Mouse (Mus musculus): ENCODE data around the gene Cdc42bpg. TPM values are rescaled to one million over a fixed set of nuclear protein-coding genes. Genes with fewer than 3 reads are reported as not detected.

The Cdc42bpg gene
- total and polyA plus RNA-seq, 2 experiments: 3.1 to 7.3 TPM

GRCm38 (mm10) chr19:6284502-6284901 is 21.8 kb upstream of the Cdc42bpg start:
- H3K27me3 ChIP-seq (ENCODE audit: control insufficient read depth, insufficient read depth, low read length): no peaks in the 10 kb centered on the region
- peak overlapping the region; percentile 8; the same call in 1 of the 2 replicates for H3K9ac ChIP-seq (ENCODE audit: low read depth, low read length)
- H3K79me2 ChIP-seq (ENCODE audit: control insufficient read depth, insufficient read depth, low read length): peaks cover 19% of the 10 kb centered on the region; the same call in 1 of the 2 replicates
- peaks cover 7% of the 10 kb centered on the region for H3K36me3 ChIP-seq (ENCODE audit: control insufficient read depth, insufficient read depth, low read length)
- H3K4me1 ChIP-seq (ENCODE audit: control insufficient read depth, insufficient read depth, low read length): peaks cover 24% of the 10 kb centered on the region
- 40% methylated on average over 12 of the region's 12 CpGs for whole genome bisulfite sequencing
- TF ChIP-seq POLR2A (IDR thresholded peaks at IDR 0.05; ENCODE audit: extremely low read depth, insufficient read depth, low read length) (no peak), CTCF (IDR thresholded peaks at IDR 0.05; ENCODE audit: low read depth, low read length) (no peak)
- DNase-seq (ENCODE audit: extremely low read depth, low read depth, low spot score): peak; percentile 74
- H3K4me3 ChIP-seq (ENCODE audit: insufficient read depth, low read depth, low read length): no peak overlapping the region
- H3K27ac ChIP-seq (replicated peaks; ENCODE audit: insufficient read depth, low read depth, low read length): peak overlapping the region; percentile 28

GRCm38 (mm10) chr19:6285226-6285625 is 21.0 kb upstream of the Cdc42bpg start:
- Histone ChIP-seq H3K27me3 (ENCODE audit: control insufficient read depth, insufficient read depth, low read length) (no peaks in the 10 kb centered on the region), H3K79me2 (ENCODE audit: control insufficient read depth, insufficient read depth, low read length) (peaks cover 19% of the 10 kb centered on the region; the same call in 1 of the 2 replicates), H3K27ac (replicated peaks; ENCODE audit: insufficient read depth, low read depth, low read length) (peak overlapping the region; percentile 28; the same call in 1 of the 2 replicates), H3K4me3 (ENCODE audit: insufficient read depth, low read depth, low read length) (no peak overlapping the region), H3K9ac (ENCODE audit: low read depth, low read length) (no peak overlapping the region), H3K36me3 (ENCODE audit: control insufficient read depth, insufficient read depth, low read length) (peaks cover 7% of the 10 kb centered on the region), H3K4me1 (ENCODE audit: control insufficient read depth, insufficient read depth, low read length) (peaks cover 28% of the 10 kb centered on the region)
- TF ChIP-seq CTCF (IDR thresholded peaks at IDR 0.05; ENCODE audit: low read depth, low read length) (no peak), POLR2A (IDR thresholded peaks at IDR 0.05; ENCODE audit: extremely low read depth, insufficient read depth, low read length) (no peak)
- WGBS: 65% methylated on average over 8 of the region's 8 CpGs
- no peak for DNase-seq (ENCODE audit: extremely low read depth, low read depth, low spot score)

- no peaks in the 10 kb centered on the region for H3K27me3 ChIP-seq (ENCODE audit: control insufficient read depth, insufficient read depth, low read length)
- no peak overlapping the region for H3K4me3 ChIP-seq (ENCODE audit: insufficient read depth, low read depth, low read length)
- H3K4me1 ChIP-seq (ENCODE audit: control insufficient read depth, insufficient read depth, low read length): peaks cover 28% of the 10 kb centered on the region
- H3K9ac ChIP-seq (ENCODE audit: low read depth, low read length): 0 out of 2 replicates have a peak overlapping the region, but pooled peaks have one; percentile 7
- peaks cover 16% of the 10 kb centered on the region; the same call in 1 of the 2 replicates for H3K79me2 ChIP-seq (ENCODE audit: control insufficient read depth, insufficient read depth, low read length)
- TF ChIP-seq CTCF (IDR thresholded peaks at IDR 0.05; ENCODE audit: low read depth, low read length): no peak
- no peak for TF ChIP-seq POLR2A (IDR thresholded peaks at IDR 0.05; ENCODE audit: extremely low read depth, insufficient read depth, low read length)
- peak; percentile 68 for DNase-seq (ENCODE audit: extremely low read depth, low read depth, low spot score)
- H3K36me3 ChIP-seq (ENCODE audit: control insufficient read depth, insufficient read depth, low read length): peaks cover 7% of the 10 kb centered on the region
- peak overlapping the region; percentile 30 for H3K27ac ChIP-seq (replicated peaks; ENCODE audit: insufficient read depth, low read depth, low read length)
- WGBS: 55% methylated on average over 7 of the region's 7 CpGs
Observed at GRCm38 (mm10) chr19:6285632-6286433, 20.4 kb upstream of the Cdc42bpg start.

DNA sequence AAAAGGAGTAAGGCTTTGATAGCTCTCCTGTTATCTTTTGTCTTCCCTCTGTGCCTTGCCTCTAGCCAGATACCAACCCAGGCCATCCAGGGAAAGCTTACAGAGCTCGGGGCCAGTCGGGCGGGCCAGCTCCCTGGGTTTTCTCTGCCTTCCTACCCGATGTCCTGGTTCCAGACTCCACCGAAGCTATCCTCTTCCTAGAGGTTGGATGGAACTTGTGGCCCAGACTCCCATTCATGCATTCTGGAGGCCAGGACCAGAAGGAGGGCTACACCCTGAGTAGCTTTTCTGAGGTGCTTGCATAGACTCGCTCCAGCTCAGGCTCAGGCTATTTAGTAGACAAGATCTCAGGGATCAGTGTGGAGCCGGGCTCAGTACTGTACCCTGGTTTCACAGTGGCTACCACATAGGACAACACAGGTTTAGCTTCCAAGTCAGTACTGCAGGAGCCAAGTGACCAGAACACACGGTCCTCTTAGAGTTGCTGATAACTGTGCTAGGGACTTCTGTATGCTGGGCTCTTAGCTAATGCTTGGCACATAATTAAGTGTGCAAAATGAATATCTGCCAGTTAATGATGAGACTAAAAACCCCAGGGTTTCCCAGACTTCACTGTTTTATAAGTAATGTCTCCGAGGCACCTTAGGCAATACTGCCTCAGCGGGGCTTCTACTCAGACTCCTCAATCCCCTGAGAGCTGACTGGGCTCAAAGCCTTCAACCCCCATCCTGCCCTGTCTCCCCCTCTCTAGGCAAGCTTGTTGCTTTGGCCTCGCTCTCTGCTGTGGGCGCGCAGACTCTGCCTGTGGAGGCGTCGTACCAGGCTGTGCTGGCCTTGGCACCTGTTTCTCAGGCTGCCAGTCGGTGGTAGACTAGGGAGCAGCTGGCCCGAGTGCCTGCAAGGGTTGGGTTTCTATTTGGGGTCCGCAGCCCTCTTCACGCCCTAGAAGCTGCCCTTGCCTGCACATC is 19.5 kb upstream of the Cdc42bpg start:
- peaks cover 33% of the 10 kb centered on the region for H3K4me1 ChIP-seq (ENCODE audit: control insufficient read depth, insufficient read depth, low read length)
- H3K36me3 ChIP-seq (ENCODE audit: control insufficient read depth, insufficient read depth, low read length): peaks cover 4% of the 10 kb centered on the region; the same call in 1 of the 2 replicates
- TF ChIP-seq POLR2A (IDR thresholded peaks at IDR 0.05; ENCODE audit: extremely low read depth, insufficient read depth, low read length) (no peak), CTCF (IDR thresholded peaks at IDR 0.05; ENCODE audit: low read depth, low read length) (no peak)
- H3K79me2 ChIP-seq (ENCODE audit: control insufficient read depth, insufficient read depth, low read length): peaks cover 12% of the 10 kb centered on the region; the same call in 1 of the 2 replicates
- 77% methylated on average over 19 of the region's 19 CpGs for WGBS
- peak overlapping the region; percentile 30 for H3K27ac ChIP-seq (replicated peaks; ENCODE audit: insufficient read depth, low read depth, low read length)
- H3K27me3 ChIP-seq (ENCODE audit: control insufficient read depth, insufficient read depth, low read length): no peaks in the 10 kb centered on the region
- no peak overlapping the region for H3K9ac ChIP-seq (ENCODE audit: low read depth, low read length)
- peak; percentile 75 for DNase-seq (ENCODE audit: extremely low read depth, low read depth, low spot score)
- no peak overlapping the region for H3K4me3 ChIP-seq (ENCODE audit: insufficient read depth, low read depth, low read length)

DNA sequence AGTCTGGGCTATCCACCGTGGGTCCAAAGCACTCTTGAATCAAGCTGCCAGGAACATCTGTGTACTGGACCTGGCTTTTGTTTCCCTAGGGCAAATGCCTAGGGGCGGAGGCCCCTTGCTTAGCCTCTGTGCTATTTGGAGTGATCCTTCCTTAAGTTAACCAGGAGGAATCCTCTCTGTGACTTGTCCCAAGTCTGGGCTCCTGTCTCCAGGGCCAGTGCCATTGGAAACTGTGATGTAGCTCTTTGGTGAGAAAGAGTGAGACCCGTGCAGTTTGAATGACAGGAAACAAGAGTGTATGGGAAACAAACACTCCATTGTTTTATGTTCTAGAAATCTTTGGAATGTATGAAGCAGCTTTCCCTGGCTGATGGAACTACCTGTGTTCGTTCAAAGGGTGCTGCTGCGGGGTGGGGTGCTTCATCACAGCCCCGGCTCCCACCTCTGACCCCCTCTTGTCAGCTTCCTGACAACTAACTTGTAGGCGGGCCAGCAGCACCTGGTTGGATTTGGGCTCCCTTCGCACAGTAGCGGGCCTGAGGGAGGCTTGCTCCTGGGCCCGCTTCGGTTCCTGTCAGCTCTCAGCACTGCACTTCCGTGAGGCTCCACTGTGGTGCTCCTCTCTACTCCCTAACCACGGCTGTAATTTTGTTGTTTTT is 17.9 kb upstream of the Cdc42bpg start:
- TF ChIP-seq POLR2A (IDR thresholded peaks at IDR 0.05; ENCODE audit: extremely low read depth, insufficient read depth, low read length) (no peak), CTCF (IDR thresholded peaks at IDR 0.05; ENCODE audit: low read depth, low read length) (no peak)
- H3K36me3 ChIP-seq (ENCODE audit: control insufficient read depth, insufficient read depth, low read length): no peaks in the 10 kb centered on the region
- no peak for DNase-seq (ENCODE audit: extremely low read depth, low read depth, low spot score)
- H3K9ac ChIP-seq (ENCODE audit: low read depth, low read length): no peak overlapping the region
- no peak overlapping the region for H3K27ac ChIP-seq (replicated peaks; ENCODE audit: insufficient read depth, low read depth, low read length)
- H3K79me2 ChIP-seq (ENCODE audit: control insufficient read depth, insufficient read depth, low read length): peaks cover 15% of the 10 kb centered on the region; the same call in 1 of the 2 replicates
- H3K27me3 ChIP-seq (ENCODE audit: control insufficient read depth, insufficient read depth, low read length): no peaks in the 10 kb centered on the region
- 78% methylated on average over 13 of the region's 13 CpGs for WGBS
- H3K4me1 ChIP-seq (ENCODE audit: control insufficient read depth, insufficient read depth, low read length): peaks cover 41% of the 10 kb centered on the region
- H3K4me3 ChIP-seq (ENCODE audit: insufficient read depth, low read depth, low read length): no peak overlapping the region
